Mouse (Mus musculus) left cerebral cortex, postnatal 4 days (tissue): ENCODE results near the gene Kif5a. TPM values are rescaled to one million over a fixed set of nuclear protein-coding genes. Genes with fewer than 3 reads are reported as not detected.
"Not testable (repeated sequence)": the region's sequence is repeated elsewhere in the genome, so short reads cannot be mapped to it uniquely, and the experiment has no call there.

Experiments used
- DNase-seq: peaks from one replicate; pipeline ENCODE4 v3.0.0-alpha.2; 2022
- intact Hi-C: fragments of 180-260 bp; cut with DNase I; formaldehyde crosslinking; loops from one replicate; pipeline ENCODE4 v1.15.1; 2025
- total RNA-seq, 2 experiments: library from RNA; stranded (reverse); gene quantifications; 2 replicates each; pipeline ENCODE4 v1.2.3; 2021

Kif5a gene
- total RNA-seq, 2 experiments from 2014 or later: 291 to 312 TPM

GRCm38 (mm10) chr10:127194428-127195327 lies 68.5 kb downstream of the Kif5a start:
- intact Hi-C loops: no loop called here
- DNase-seq: peak; percentile 48

- no peak for DNase-seq
- intact Hi-C loops: no loop called here
Observed at GRCm38 (mm10) chr10:127193011-127193410, 70.1 kb downstream of the Kif5a start.

GRCm38 (mm10) chr10:127192057-127192328 lies 71.2 kb downstream of the Kif5a start:
- DNase-seq, intact Hi-C loops: not testable (repeated sequence)

GRCm38 (mm10) chr10:127191191-127192056 lies 71.7 kb downstream of the Kif5a start:
- intact Hi-C loops: no loop called here
- no peak for DNase-seq

- intact Hi-C loops: no loop called here
- no peak for DNase-seq
Observed at GRCm38 (mm10) chr10:127190398-127191190, 72.6 kb downstream of the Kif5a start.

- intact Hi-C loops: no loop called here
- peak; percentile 45 for DNase-seq
Observed at GRCm38 (mm10) chr10:127189651-127190381, 73.3 kb downstream of the Kif5a start, which contains the start of gene Arhgef25. TSS of gene Arhgef25 (minus strand) at chr10:127190083.

- intact Hi-C loops: no loop called here
- DNase-seq: no peak
Observed at GRCm38 (mm10) chr10:127189116-127189650, 74.0 kb downstream of the Kif5a start.

GRCm38 (mm10) chr10:127188465-127189115 lies 74.6 kb downstream of the Kif5a start:
- intact Hi-C loops: no loop called here
- DNase-seq: peak; percentile 82

GRCm38 (mm10) chr10:127188079-127188453 lies 75.1 kb downstream of the Kif5a start:
- DNase-seq: no peak
- intact Hi-C loops: no loop called here

- intact Hi-C loops: no loop called here
- peak; percentile 57 for DNase-seq
Observed at GRCm38 (mm10) chr10:127187371-127188078, 75.6 kb downstream of the Kif5a start.

GRCm38 (mm10) chr10:127186451-127186850 lies 76.7 kb downstream of the Kif5a start:
- DNase-seq: no peak
- intact Hi-C loops: no loop called here

GRCm38 (mm10) chr10:127185506-127185905 lies 77.6 kb downstream of the Kif5a start:
- DNase-seq: no peak
- intact Hi-C loops: no loop called here

GRCm38 (mm10) chr10:127185101-127185500 lies 78.0 kb downstream of the Kif5a start:
- no peak for DNase-seq
- intact Hi-C loops: no loop called here

GRCm38 (mm10) chr10:127183759-127184158 lies 79.4 kb downstream of the Kif5a start:
- DNase-seq: no peak
- intact Hi-C loops: no loop called here

- DNase-seq: no peak
- intact Hi-C loops: no loop called here
Observed at GRCm38 (mm10) chr10:127182624-127183023, 80.5 kb downstream of the Kif5a start.

GRCm38 (mm10) chr10:127181566-127181965 lies 81.6 kb downstream of the Kif5a start:
- DNase-seq: no peak
- intact Hi-C loops: no loop called here

GRCm38 (mm10) chr10:127180695-127181047 lies 82.5 kb downstream of the Kif5a start:
- intact Hi-C loops: no loop called here
- DNase-seq: no peak

- intact Hi-C loops: no loop called here
- DNase-seq: peak; percentile 57
Observed at GRCm38 (mm10) chr10:127179871-127180694, 83.1 kb downstream of the Kif5a start, which contains the start of gene Slc26a10. TSS of gene Slc26a10 (minus strand) at chr10:127180645.
